Mouse (Mus musculus): ENCODE measurements around the gene Sorl1. TPM values are rescaled to one million over a fixed set of nuclear protein-coding genes. Genes with fewer than 3 reads are reported as not detected.

Sorl1 gene
- polyA plus RNA-seq, 1 experiment from 2014 or later, result 7.0 TPM

DNA sequence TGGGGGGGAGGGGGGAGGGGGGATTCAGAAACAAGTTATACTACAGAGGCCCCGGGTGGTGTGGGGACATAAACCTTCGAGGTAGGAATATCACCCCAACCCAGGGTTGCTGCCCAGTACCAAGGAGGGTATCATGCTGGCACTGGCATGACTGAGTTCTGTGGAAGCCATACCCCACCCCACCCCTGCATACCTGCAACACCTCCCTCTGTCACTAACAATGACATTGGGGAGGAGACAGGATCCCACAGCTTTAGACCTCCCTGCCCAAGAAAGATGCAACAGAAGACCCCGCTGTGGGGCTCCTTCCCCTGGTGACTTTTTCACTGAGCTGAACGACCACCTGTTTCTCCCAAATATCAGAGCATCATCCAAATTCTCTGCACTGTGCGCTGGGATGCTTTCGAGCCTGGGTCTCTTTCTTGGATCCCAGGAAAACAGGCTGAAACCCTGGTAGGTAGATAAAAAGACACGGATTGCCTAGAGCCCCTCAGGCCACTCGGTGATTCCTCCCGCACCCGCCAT is 189.2 kb downstream of the Sorl1 start:
- 12% methylated on average over 10 of the region's 10 CpGs for WGBS
- H3K4me1 ChIP-seq, result peaks cover 62% of the 10 kb centered on the region
- H3K36me3 ChIP-seq (replicated peaks), result no peaks in the 10 kb centered on the region
- no peak for DNase-seq (ENCODE audit: low spot score)
- no peaks in the 10 kb centered on the region for H3K27me3 ChIP-seq (replicated peaks; ENCODE audit: low read depth, poor library complexity, severe bottlenecking)
- peak overlapping the region; percentile 98 for H3K27ac ChIP-seq (replicated peaks)
- peak overlapping the region; percentile 54 for H3K4me3 ChIP-seq
- H3K9me3 ChIP-seq, result no peaks in the 10 kb centered on the region

GRCm38 (mm10) chr9:41929986-41930385 is 194.1 kb downstream of the Sorl1 start:
- Histone ChIP-seq H3K27ac (replicated peaks) (no peak overlapping the region), H3K9me3 (no peaks in the 10 kb centered on the region), H3K27me3 (replicated peaks; ENCODE audit: low read depth, poor library complexity, severe bottlenecking) (no peaks in the 10 kb centered on the region), H3K36me3 (replicated peaks) (no peaks in the 10 kb centered on the region), H3K4me1 (peaks cover 35% of the 10 kb centered on the region), H3K4me3 (no peak overlapping the region)
- WGBS, result 23% methylated on average over 5 of the region's 5 CpGs
- no peak for DNase-seq (ENCODE audit: low spot score)

DNA sequence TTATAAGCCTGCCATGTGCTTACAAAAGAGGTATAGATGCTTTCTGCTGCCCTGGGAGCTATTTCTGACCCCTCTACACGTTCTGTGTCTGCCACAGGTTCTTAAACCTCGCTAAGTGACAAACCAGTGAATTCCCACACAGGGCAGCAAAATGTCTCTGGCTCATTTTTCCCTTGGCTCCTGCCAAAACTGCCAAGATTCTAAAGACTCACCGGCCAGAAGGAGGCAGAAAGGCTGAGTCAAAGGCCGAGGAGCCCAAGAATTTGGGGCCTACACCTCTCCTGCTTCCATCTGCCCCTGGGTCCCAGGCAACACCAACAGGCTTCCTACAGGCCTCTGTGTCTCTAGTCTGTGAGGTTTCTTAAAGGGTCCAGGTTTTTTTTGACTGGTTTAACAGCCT is 198.4 kb downstream of the Sorl1 start:
- Histone ChIP-seq H3K9me3 (no peaks in the 10 kb centered on the region), H3K4me1 (peaks cover 27% of the 10 kb centered on the region), H3K27ac (replicated peaks) (peak overlapping the region; percentile 82), H3K36me3 (replicated peaks) (no peaks in the 10 kb centered on the region), H3K27me3 (replicated peaks; ENCODE audit: low read depth, poor library complexity, severe bottlenecking) (no peaks in the 10 kb centered on the region), H3K4me3 (no peak overlapping the region)
- 69% methylated on average over 4 of the region's 4 CpGs for WGBS
- DNase-seq (ENCODE audit: low spot score), result no peak

- Histone ChIP-seq H3K36me3 (replicated peaks) (no peaks in the 10 kb centered on the region), H3K27me3 (replicated peaks; ENCODE audit: low read depth, poor library complexity, severe bottlenecking) (no peaks in the 10 kb centered on the region), H3K4me3 (no peak overlapping the region), H3K4me1 (peaks cover 31% of the 10 kb centered on the region), H3K27ac (replicated peaks) (peak overlapping the region; percentile 82), H3K9me3 (no peaks in the 10 kb centered on the region)
- DNase-seq (ENCODE audit: low spot score), result peak; percentile 68
- 38% methylated on average over 2 of the region's 2 CpGs for WGBS
Observed at GRCm38 (mm10) chr9:41924140-41924539, 200.0 kb downstream of the Sorl1 start.

DNA sequence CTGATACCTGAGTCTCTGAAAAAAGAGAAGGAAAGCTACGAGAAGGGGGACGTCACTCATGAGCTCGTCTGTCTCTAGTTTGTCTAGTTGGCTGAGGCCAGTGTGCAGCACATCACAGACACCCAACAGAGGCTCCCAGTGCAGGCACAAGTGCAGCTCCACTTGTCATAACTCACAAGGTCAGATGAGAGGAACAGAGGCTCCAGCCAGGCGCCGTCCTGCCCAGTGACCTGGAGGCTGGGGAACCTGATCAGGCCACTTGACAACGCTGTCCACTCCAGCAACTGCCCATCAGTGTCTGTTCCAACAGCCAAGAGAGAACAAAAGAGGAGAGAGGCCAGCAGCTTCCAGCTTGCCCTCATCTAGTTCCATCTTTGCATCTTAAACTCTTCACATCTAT is 201.7 kb downstream of the Sorl1 start:
- Histone ChIP-seq H3K4me3 (no peak overlapping the region), H3K9me3 (no peaks in the 10 kb centered on the region), H3K27me3 (replicated peaks; ENCODE audit: low read depth, poor library complexity, severe bottlenecking) (no peaks in the 10 kb centered on the region), H3K36me3 (replicated peaks) (no peaks in the 10 kb centered on the region), H3K27ac (replicated peaks) (peak overlapping the region; percentile 82), H3K4me1 (peaks cover 43% of the 10 kb centered on the region)
- DNase-seq (ENCODE audit: low spot score), result no peak
- 81% methylated on average over 6 of the region's 6 CpGs for WGBS

GRCm38 (mm10) chr9:41918657-41919380 is 205.3 kb downstream of the Sorl1 start:
- WGBS, result 55% methylated on average over 14 of the region's 14 CpGs
- DNase-seq (ENCODE audit: low spot score), result no peak
- peak overlapping the region; percentile 32 for H3K27ac ChIP-seq (replicated peaks)
- no peak overlapping the region for H3K4me3 ChIP-seq
- H3K36me3 ChIP-seq (replicated peaks), result no peaks in the 10 kb centered on the region
- no peaks in the 10 kb centered on the region for H3K27me3 ChIP-seq (replicated peaks; ENCODE audit: low read depth, poor library complexity, severe bottlenecking)
- H3K4me1 ChIP-seq, result peaks cover 24% of the 10 kb centered on the region
- 0 out of 2 replicates have a peak, but pooled peaks cover 2% of the 10 kb centered on the region for H3K9me3 ChIP-seq

- H3K36me3 ChIP-seq (replicated peaks), result no peaks in the 10 kb centered on the region
- no peak overlapping the region for H3K4me3 ChIP-seq
- 0 out of 2 replicates have a peak, but pooled peaks cover 2% of the 10 kb centered on the region for H3K9me3 ChIP-seq
- peaks cover 23% of the 10 kb centered on the region for H3K4me1 ChIP-seq
- no peak for DNase-seq (ENCODE audit: low spot score)
- WGBS, result 69% methylated on average over 4 of the region's 4 CpGs
- H3K27ac ChIP-seq (replicated peaks), result peak overlapping the region; percentile 32
- H3K27me3 ChIP-seq (replicated peaks; ENCODE audit: low read depth, poor library complexity, severe bottlenecking), result no peaks in the 10 kb centered on the region
Observed at GRCm38 (mm10) chr9:41918155-41918554, 205.9 kb downstream of the Sorl1 start.

- WGBS, result 82% methylated on average over 8 of the region's 8 CpGs
- Histone ChIP-seq H3K27ac (replicated peaks) (no peak overlapping the region), H3K27me3 (replicated peaks; ENCODE audit: low read depth, poor library complexity, severe bottlenecking) (no peaks in the 10 kb centered on the region)
Observed at GRCm38 (mm10) chr9:41915571-41915970, 208.5 kb downstream of the Sorl1 start.

More at GRCm38 (mm10) chr9:41915571-41915970, 208.5 kb downstream of the Sorl1 start:
- Histone ChIP-seq H3K4me3 (no peak overlapping the region), H3K4me1 (peaks cover 20% of the 10 kb centered on the region), H3K36me3 (replicated peaks) (no peaks in the 10 kb centered on the region), H3K9me3 (0 out of 2 replicates have a peak, but pooled peaks cover 2% of the 10 kb centered on the region)
- DNase-seq (ENCODE audit: low spot score), result no peak

Other genes starting within 250 kb of the Sorl1 start
- gene Sc5d, start 140.0 kb upstream of the Sorl1 start, polyA plus RNA-seq (2016; fragmentation: Nextera tagmentation; extraction: Ambion mirVana), result 57.7 and 58.1 TPM in 2 replicates

Data from embryonic facial prominence, embryonic 10.5 days (tissue).